Mouse (Mus musculus) liver, adult 2 months (tissue): ENCODE data around the gene Nlrp10. TPM values are rescaled to one million over a fixed set of nuclear protein-coding genes. Genes with fewer than 3 reads are reported as not detected.

ENCODE experiments used
- DNase-seq: peaks from one replicate; pipeline ENCODE4 v3.0.0-alpha.2; 2011; ENCODE audit warnings: low read depth, low spot score; ENCODE audit errors: extremely low read depth
- H3K27ac ChIP-seq: fragments of 200-500 bp; replicated peaks from 2 replicates; pipeline ENCODE4 v1.5.1; 2012; ENCODE audit warnings: low read depth, mild to moderate bottlenecking, control low read depth, inconsistent platforms, low read length; ENCODE audit not compliant: insufficient read depth
- H3K27me3 ChIP-seq: fragments of 200-500 bp; 2 replicates; pipeline ENCODE4 v1.6.1; 2012; ENCODE audit warnings: mild to moderate bottlenecking, moderate library complexity, low read length, inconsistent platforms; ENCODE audit not compliant: control insufficient read depth, insufficient read depth
- H3K36me3 ChIP-seq: fragments of 200-500 bp; 2 replicates; pipeline ENCODE4 v1.6.1; 2012; ENCODE audit warnings: low read length, inconsistent platforms; ENCODE audit not compliant: control insufficient read depth, insufficient read depth
- H3K4me1 ChIP-seq: fragments of 200-500 bp; 2 replicates; pipeline ENCODE4 v1.6.1; 2011; ENCODE audit warnings: low read length; ENCODE audit not compliant: control insufficient read depth, insufficient read depth
- H3K4me3 ChIP-seq: fragments of 200-500 bp; 2 replicates; pipeline ENCODE4 v1.5.1; 2011; ENCODE audit warnings: low read depth, mild to moderate bottlenecking, control low read depth, low read length, moderate library complexity; ENCODE audit not compliant: insufficient read depth
- H3K79me2 ChIP-seq: fragments of 200-500 bp; 2 replicates; pipeline ENCODE4 v1.6.1; 2012; ENCODE audit warnings: inconsistent platforms, mild to moderate bottlenecking, low read length, moderate library complexity; ENCODE audit not compliant: control insufficient read depth, insufficient read depth
- H3K9ac ChIP-seq: fragments of 200-500 bp; 2 replicates; pipeline ENCODE4 v1.6.1; 2012; ENCODE audit warnings: low read depth, mild to moderate bottlenecking, control low read depth, inconsistent platforms, low read length
- CTCF ChIP-seq: fragments of 200-500 bp; IDR thresholded peaks from 2 replicates; pipeline ENCODE4 v1.5.1; 2011; ENCODE audit warnings: low read depth, low read length, control low read depth
- POLR2A ChIP-seq: fragments of 200-500 bp; IDR thresholded peaks from 2 replicates; pipeline ENCODE4 v1.6.1; 2011; ENCODE audit warnings: low read length, control low read depth; ENCODE audit not compliant: insufficient read depth; ENCODE audit errors: extremely low read depth
- WGBS: fragments of 180-500 bp; shearing (Covaris S2); methylation state at CpG from one replicate; pipeline ENCODE4 v1.1.7; 2018; 5-methylcytosine and 5-hydroxymethylcytosine counted together
- polyA plus RNA-seq: library from polyadenylated mRNA; depleted of rRNA; stranded (reverse); fragments of >200 nt; gene quantifications from 2 replicates; pipeline ENCODE4 v1.2.3, GENCODE M21; 2012
- total RNA-seq: library from RNA; depleted of rRNA; stranded (reverse); fragments of >200 nt; gene quantifications from 2 replicates; pipeline ENCODE4 v1.2.3, GENCODE M21; 2014

Nlrp10 gene
- total and polyA plus RNA-seq, 2 experiments: 0.09 TPM; not detected in 1

DNA sequence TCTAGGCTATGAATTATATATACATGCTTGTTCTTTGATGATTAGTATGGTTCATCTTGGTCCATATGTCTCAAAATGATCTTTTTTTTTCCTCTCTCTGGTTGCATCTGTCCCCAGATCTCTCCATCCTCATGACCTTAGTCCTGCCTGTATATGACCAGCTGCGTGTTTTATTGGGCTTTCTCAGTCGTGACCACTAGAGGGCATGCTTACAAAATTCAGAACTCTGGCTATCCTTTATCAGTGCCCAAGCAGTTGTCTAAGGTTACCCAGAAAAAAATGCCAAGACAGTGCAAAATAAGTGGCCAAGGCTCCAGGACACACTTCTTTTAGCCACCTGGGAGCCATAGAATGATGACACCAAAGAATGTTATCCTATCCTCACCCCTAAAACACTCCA lies 14.0 kb upstream of the Nlrp10 start:
- TF ChIP-seq CTCF (peak; percentile 48), POLR2A (no peak)
- Histone ChIP-seq H3K4me3 (no peak overlapping the region), H3K9ac (no peak overlapping the region), H3K4me1 (no peaks in the 10 kb centered on the region), H3K79me2 (no peaks in the 10 kb centered on the region), H3K27ac (no peak overlapping the region), H3K36me3 (peaks cover 31% of the 10 kb centered on the region), H3K27me3 (no peaks in the 10 kb centered on the region)
- 10% methylated on average over 2 of the region's 2 CpGs for WGBS
- DNase-seq: peak; percentile 39

DNA sequence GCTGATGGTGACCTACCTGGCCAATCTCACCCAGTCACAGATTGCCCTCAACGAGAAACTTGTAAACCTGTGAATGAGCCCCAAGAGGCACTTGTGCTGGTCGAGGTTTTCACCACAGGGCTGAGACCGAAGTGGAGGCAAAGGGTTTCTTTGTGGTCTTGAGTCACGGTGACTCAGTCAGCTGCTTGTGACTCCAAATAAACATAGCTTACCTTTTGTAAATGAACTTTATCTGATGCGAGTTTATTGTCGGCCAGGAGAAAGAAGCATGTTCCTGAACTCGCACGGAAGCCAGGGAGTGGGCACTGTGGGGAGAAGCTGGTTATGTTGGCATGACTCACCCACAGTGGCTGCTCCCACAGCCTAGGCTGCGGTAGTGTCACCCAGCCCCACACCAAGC lies 11.5 kb upstream of the Nlrp10 start:
- no peak overlapping the region for H3K4me3 ChIP-seq
- 90% methylated on average over 9 of the region's 9 CpGs for WGBS

DNA sequence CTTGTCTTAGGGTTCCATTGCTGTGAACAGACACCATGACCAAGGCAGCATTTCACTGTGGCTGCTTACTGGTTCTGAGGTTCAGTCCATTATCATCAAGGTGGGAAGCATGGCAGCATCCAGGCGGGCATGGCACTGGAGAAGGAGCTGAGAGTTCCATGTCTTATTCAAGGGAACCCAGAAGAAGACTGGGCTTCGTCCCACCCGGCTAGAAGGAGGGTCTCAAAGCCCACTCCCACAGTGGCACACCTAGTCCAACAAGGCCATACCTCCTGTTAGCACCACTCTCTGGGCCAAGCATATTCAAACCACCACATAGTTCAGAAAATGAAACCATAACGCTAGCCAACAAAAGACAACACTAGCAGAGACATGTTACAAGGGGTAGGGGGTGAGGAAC lies 6.6 kb upstream of the Nlrp10 start:
- WGBS: 98% methylated on average over 4 of the region's 4 CpGs
- no peak overlapping the region for H3K27ac ChIP-seq

More for the DNA sequence above, 11.5 kb upstream of the Nlrp10 start:
- peaks cover 44% of the 10 kb centered on the region for H3K36me3 ChIP-seq
- no peaks in the 10 kb centered on the region for H3K4me1 ChIP-seq
- no peaks in the 10 kb centered on the region for H3K79me2 ChIP-seq
- DNase-seq: no peak
- H3K27me3 ChIP-seq: no peaks in the 10 kb centered on the region
- TF ChIP-seq POLR2A (no peak), CTCF (no peak)
- no peak overlapping the region for H3K9ac ChIP-seq
- H3K27ac ChIP-seq: no peak overlapping the region

DNA sequence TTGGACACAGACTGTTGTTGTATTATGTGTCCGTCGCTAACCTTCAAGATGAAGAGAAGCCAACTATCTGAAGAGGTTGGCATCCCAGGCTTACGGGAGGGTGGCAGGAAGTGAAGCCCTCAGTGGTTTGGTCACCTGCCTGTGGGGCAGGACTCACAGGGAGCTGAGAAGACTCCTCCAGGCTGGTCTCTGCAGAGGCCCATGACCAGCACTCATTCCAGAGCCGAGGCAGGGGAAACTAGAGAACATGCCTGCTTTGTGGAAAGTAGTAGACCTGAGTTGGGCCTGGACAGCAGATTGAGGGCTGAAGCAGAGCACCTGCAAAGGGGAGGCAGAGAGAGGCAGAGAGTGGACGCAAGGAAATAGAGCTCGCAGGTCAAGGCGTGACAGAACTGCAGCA lies 5.4 kb upstream of the Nlrp10 start:
- Histone ChIP-seq H3K36me3 (peaks cover 25% of the 10 kb centered on the region), H3K27me3 (no peaks in the 10 kb centered on the region), H3K4me3 (peak overlapping the region; percentile 6; the same call in 1 of the 2 replicates), H3K9ac (no peak overlapping the region; the same call in 1 of the 2 replicates), H3K4me1 (peaks cover 10% of the 10 kb centered on the region), H3K27ac (no peak overlapping the region), H3K79me2 (peaks cover 8% of the 10 kb centered on the region; the same call in 1 of the 2 replicates)
- DNase-seq: no peak
- no peak for TF ChIP-seq CTCF
- TF ChIP-seq POLR2A: no peak
- 82% methylated on average over 7 of the region's 7 CpGs for WGBS

More for the DNA sequence above, 6.6 kb upstream of the Nlrp10 start:
- Histone ChIP-seq H3K27me3 (no peaks in the 10 kb centered on the region), H3K36me3 (peaks cover 33% of the 10 kb centered on the region), H3K4me1 (peaks cover 10% of the 10 kb centered on the region), H3K79me2 (peaks cover 8% of the 10 kb centered on the region; the same call in 1 of the 2 replicates), H3K4me3 (no peak overlapping the region), H3K9ac (no peak overlapping the region)
- no peak for TF ChIP-seq POLR2A
- TF ChIP-seq CTCF: no peak
- DNase-seq: no peak

DNA sequence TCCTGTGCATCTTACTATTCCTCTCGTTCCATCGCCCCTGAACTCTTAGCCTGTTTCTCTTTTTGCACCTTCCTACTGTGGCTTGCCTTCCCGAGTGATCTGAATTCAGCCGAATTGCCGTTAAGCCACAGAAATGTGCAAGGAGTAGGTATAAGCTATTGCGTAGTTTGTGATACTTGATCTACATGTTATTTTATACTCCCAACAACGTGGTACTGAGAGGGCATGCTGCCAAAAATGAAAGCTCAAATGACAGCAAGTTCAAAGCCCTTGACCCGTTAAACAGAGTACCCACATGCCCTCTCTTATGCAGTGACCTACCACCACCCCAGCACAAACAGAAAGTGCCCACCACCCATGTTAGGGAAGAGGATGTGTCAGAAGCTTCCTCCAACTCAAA lies 4.9 kb upstream of the Nlrp10 start:
- Histone ChIP-seq H3K27me3 (no peaks in the 10 kb centered on the region), H3K27ac (peak overlapping the region; percentile 58; the same call in 1 of the 2 replicates), H3K4me3 (peak overlapping the region; percentile 94), H3K4me1 (peaks cover 10% of the 10 kb centered on the region), H3K79me2 (peaks cover 8% of the 10 kb centered on the region; the same call in 1 of the 2 replicates), H3K9ac (peak overlapping the region; percentile 96), H3K36me3 (peaks cover 19% of the 10 kb centered on the region)
- peak; percentile 53 for DNase-seq
- TF ChIP-seq POLR2A: no peak
- TF ChIP-seq CTCF: no peak
- 3% methylated on average over 8 of the region's 8 CpGs for WGBS

DNA sequence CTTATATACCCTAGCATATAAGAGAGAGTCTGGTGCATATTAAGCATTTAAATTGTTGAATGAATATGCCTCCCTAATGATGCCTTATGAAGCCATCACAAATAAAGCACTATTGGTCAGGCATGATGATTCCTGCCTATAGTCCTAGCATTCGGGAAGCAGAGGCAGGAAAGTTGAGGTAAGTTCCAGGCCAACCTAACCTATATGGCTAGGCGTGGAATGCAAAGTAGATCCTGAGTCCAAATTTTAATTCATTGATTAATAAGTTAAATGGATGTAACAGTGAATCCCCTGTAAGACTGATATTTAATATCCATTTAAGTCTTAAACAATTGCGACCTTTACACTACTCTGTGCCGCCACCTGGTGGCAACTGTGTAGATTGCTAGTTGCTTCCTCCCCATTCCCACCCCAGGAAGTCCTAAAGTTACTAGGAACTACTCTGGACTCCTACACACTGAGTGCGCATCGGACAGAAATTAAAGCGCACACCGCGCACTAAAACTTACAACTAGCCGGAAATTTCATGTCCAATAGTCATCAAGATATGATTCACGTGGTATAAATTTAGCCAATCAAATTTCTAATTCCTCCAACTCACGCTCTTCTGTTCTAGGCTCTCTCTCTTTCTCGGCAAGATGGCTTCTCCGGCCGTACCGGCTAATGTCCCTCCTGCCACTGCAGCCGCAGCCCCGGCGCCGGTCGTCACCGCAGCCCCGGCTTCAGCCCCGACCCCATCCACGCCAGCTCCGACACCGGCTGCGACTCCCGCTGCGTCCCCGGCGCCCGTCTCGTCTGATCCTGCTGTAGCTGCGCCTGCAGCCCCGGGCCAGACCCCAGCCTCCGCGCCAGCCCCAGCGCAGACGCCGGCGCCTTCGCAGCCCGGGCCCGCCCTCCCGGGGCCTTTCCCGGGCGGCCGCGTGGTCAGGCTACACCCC lies 4.1 kb upstream of the Nlrp10 start, which contains the start of gene Eif3f:
Gene Eif3f (plus strand): TSS at position 624 of the 938 bp plus-strand sequence.
- TF ChIP-seq CTCF (peak; percentile 70), POLR2A (peak; percentile 67)
- H3K79me2 ChIP-seq: peaks cover 8% of the 10 kb centered on the region; the same call in 1 of the 2 replicates
- DNase-seq: peak; percentile 99
- H3K4me3 ChIP-seq: peak within 1 kb of the TSS; percentile 94
- H3K27ac ChIP-seq: peak within 1 kb of the TSS; percentile 58; the same call in 1 of the 2 replicates
- no peaks in the 10 kb centered on the region for H3K27me3 ChIP-seq
- WGBS: 2% methylated on average over 50 of the region's 50 CpGs
- peak within 1 kb of the TSS; percentile 96 for H3K9ac ChIP-seq
- H3K4me1 ChIP-seq: peaks cover 10% of the 10 kb centered on the region
- peaks cover 13% of the 10 kb centered on the region for H3K36me3 ChIP-seq
